Mouse (Mus musculus) v-Abl transformed pro-B cells (cell line): ENCODE data around the gene Myom1.

Source experiments
- in situ Hi-C, 2 experiments: fragments of 400-800 bp; cut with MboI; formaldehyde crosslinking; loops; one replicate each; pipeline ENCODE4 v1.15.1; 2025; ENCODE audit not compliant: unreplicated experiment in 2 of 2

Myom1 gene

GRCm38 (mm10) chr17:71160244-71160995 lies 158.0 kb downstream of the Myom1 start:
- in situ Hi-C loops = no loop called here

GRCm38 (mm10) chr17:71164991-71165390 lies 162.6 kb downstream of the Myom1 start:
- in situ Hi-C loops = no loop called here

- in situ Hi-C loops = no loop called here
These were observed 165.9 kb downstream of the Myom1 start for GRCm38 (mm10) chr17:71168205-71168815.

GRCm38 (mm10) chr17:71168846-71169245 lies 166.4 kb downstream of the Myom1 start:
- in situ Hi-C loops = no loop called here

GRCm38 (mm10) chr17:71169639-71170038 lies 167.2 kb downstream of the Myom1 start:
- in situ Hi-C loops = no loop called here

- in situ Hi-C loops = no loop called here
These were observed 168.7 kb downstream of the Myom1 start for GRCm38 (mm10) chr17:71171161-71171560.
